In genomic region chr17:62837336-62837735, GRCm38 (mm10) we compare ENCODE assay signal across 24 mouse cellular contexts.
"Had no signal": no experiment of that assay in that cellular context is flagged by ENCODE, and none has a peak within 500 bp of the region (broad histone marks: within the 10 kb centered on the region; RNA-seq: fewer than 3 reads in every experiment).

No protein-coding gene starts in this region.

- DNase-seq: gastrocnemius, postnatal 14 days; gastrocnemius, postnatal 36 days; heart, adult 11 months; heart, adult 2 months; heart, postnatal 14 days; heart, postnatal 36 days; kidney, adult 11 months; kidney, adult 2 months; kidney, adult 9 months; kidney, postnatal 25 days; layer of hippocampus, adult 9-11 months; layer of hippocampus, postnatal 36 days; left cerebral cortex, postnatal 4 days had no signal

- H3K4me2 ChIP-seq: heart, embryonic 11.5 days; heart, embryonic 13.5 days; heart, embryonic 15.5 days; hindbrain, embryonic 13.5 days; hindbrain, embryonic 15.5 days; limb, embryonic 12.5 days; limb, embryonic 15.5 days; liver, embryonic 12.5 days had no signal

- ATAC-seq: hindbrain, postnatal 0 days; intestine, embryonic 16.5 days; liver, embryonic 12.5 days had no signal

- H3K27ac ChIP-seq: heart, adult 2 months; heart, embryonic 13.5 days; heart, embryonic 15.5 days; hindbrain, embryonic 13.5 days; hindbrain, embryonic 15.5 days; hindbrain, postnatal 0 days; limb, embryonic 12.5 days; limb, embryonic 15.5 days; liver, embryonic 12.5 days; liver, embryonic 14.5 days had no signal

- H3K4me3 ChIP-seq: heart, adult 2 months; heart, embryonic 13.5 days; heart, embryonic 15.5 days; hindbrain, embryonic 13.5 days; hindbrain, embryonic 15.5 days; limb, embryonic 12.5 days; limb, embryonic 15.5 days; liver, embryonic 12.5 days had no signal

- H3K36me3 ChIP-seq: hindbrain, embryonic 13.5 days; hindbrain, embryonic 15.5 days; limb, embryonic 15.5 days; liver, embryonic 12.5 days had no signal

- H3K27me3 ChIP-seq: heart, embryonic 13.5 days; heart, embryonic 15.5 days; hindbrain, embryonic 13.5 days; hindbrain, embryonic 15.5 days; limb, embryonic 15.5 days; liver, embryonic 12.5 days had no signal

- H3K9ac ChIP-seq: heart, embryonic 13.5 days; heart, embryonic 15.5 days; hindbrain, embryonic 13.5 days; hindbrain, embryonic 15.5 days; limb, embryonic 12.5 days; limb, embryonic 15.5 days; liver, embryonic 12.5 days; liver, embryonic 14.5 days had no signal

- H3K4me1 ChIP-seq: hindbrain, embryonic 15.5 days; liver, embryonic 12.5 days had no signal

- H3K9me3 ChIP-seq: heart, embryonic 15.5 days; hindbrain, embryonic 13.5 days; hindbrain, embryonic 15.5 days; limb, embryonic 15.5 days; liver, embryonic 12.5 days had no signal
